In the genomic region with DNA sequence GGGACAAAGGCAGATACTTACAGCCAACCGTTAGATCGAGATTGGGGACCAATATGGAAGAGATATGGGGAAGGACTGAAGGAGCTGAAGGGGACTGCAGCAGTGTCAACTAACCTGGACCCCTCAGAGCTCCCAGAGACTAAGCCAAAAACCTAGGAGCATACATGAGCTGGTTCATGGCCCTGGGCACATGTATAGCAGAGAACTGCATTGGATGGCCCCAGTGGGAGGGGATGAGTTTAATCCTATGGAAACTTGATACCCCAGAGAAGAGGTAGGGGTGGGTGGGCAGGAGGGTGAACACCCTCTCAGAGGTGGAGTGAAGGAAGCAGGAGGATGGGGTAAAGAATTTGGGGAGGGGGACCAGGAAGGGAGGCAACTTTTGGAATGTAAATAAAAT, we compare ENCODE assay signal across 28 mouse cellular contexts. TPM values are rescaled to one million over a fixed set of nuclear protein-coding genes. Genes with fewer than 3 reads are reported as not detected.
A peak's percentile ranks its signal among the peaks of the same experiment; 100 is the strongest.
DNase-seq lines count a peak whose midpoint lies in the region; ATAC-seq and TF ChIP-seq lines count a peak whose summit lies in the region.
"Had no signal": no experiment of that assay in that cellular context is flagged by ENCODE, and none has a peak within 500 bp of the region (broad histone marks: within the 10 kb centered on the region; RNA-seq: fewer than 3 reads in every experiment).

No protein-coding gene starts in this region.

- H3K4me3 ChIP-seq in E14TG2a.4 (replicated peaks; ENCODE audit: low read length) (0 out of 2 replicates have a peak overlapping the region, but pooled peaks have one; percentile 14), ES-Bruce4 (ENCODE audit: low read depth, low read length) (no peak overlapping the region), ES-E14 (ENCODE audit: insufficient read depth in 1 of 2, low read depth in 1 of 2, low read length in 2 of 2, poor library complexity in 1 of 2, severe bottlenecking in 1 of 2) (no peak overlapping the region)
- H3K4me3 ChIP-seq: embryonic facial prominence, embryonic 13.5 days; embryonic facial prominence, embryonic 15.5 days; erythroblast, embryonic 14.5 days; forebrain, embryonic 10.5 days; forebrain, embryonic 12.5 days had no signal

- no peak for TF ChIP-seq CTCF in E14TG2a.4 (conservative IDR thresholded peaks at IDR 0.05; ENCODE audit: low read length)
- TF ChIP-seq CTCF in ES-Bruce4 (IDR thresholded peaks at IDR 0.05; ENCODE audit: low read depth, low read length), result no peak

- TF ChIP-seq EP300 in ES-Bruce4 (IDR thresholded peaks at IDR 0.05; ENCODE audit: insufficient read depth, low read depth, low read length), result no peak

- H3K27ac ChIP-seq in ES-Bruce4 (ENCODE audit: insufficient read depth, low read length) (peak overlapping the region; percentile 58), ES-E14 (ENCODE audit: insufficient read depth, low read depth, low read length, poor library complexity, severe bottlenecking) (peak overlapping the region; percentile 69; the same call in 1 of the 2 replicates)
- H3K27ac ChIP-seq: embryonic facial prominence, embryonic 13.5 days; embryonic facial prominence, embryonic 15.5 days; forebrain, embryonic 10.5 days; forebrain, embryonic 12.5 days had no signal

- in situ Hi-C loops in ES-E14 (cut with MboI; ENCODE audit: low sequenced_read_pairs in 2 of 2, unreplicated experiment in 2 of 2), result no loop called here

- H3K27me3 ChIP-seq in E14TG2a.4 (ENCODE audit: insufficient read depth, low read length) (no peaks in the 10 kb centered on the region), ES-Bruce4 (ENCODE audit: control insufficient read depth, insufficient read depth, low read length, poor library complexity, severe bottlenecking) (no peaks in the 10 kb centered on the region)
- H3K27me3 ChIP-seq: embryonic facial prominence, embryonic 13.5 days; embryonic facial prominence, embryonic 15.5 days; forebrain, embryonic 12.5 days had no signal

- TF ChIP-seq POLR2A in ES-Bruce4 (IDR thresholded peaks at IDR 0.05; ENCODE audit: insufficient read depth, low read length), result no peak

- DNase-seq in ES-E14 (ENCODE audit: low read depth, low spot score), result no peak
- no peak for DNase-seq in spleen, postnatal 14 days (ENCODE audit: low spot score in 2 of 2)
- no peak for DNase-seq in cerebellum, adult 8-10 months
- DNase-seq: adrenal gland, adult 8-10 months; adrenal gland, postnatal 14 days; adrenal gland, postnatal 36 days; cerebellum, adult 11-12 months; cerebellum, adult 2 months; cerebellum, adult 9-11 months; cerebellum, postnatal 14 days; cerebellum, postnatal 36 days; embryo, embryonic 11 days had no signal

- no peak for ATAC-seq in frontal cortex, adult (ENCODE audit: low TSS enrichment)
- ATAC-seq: activated CD4-positive, CD25-positive, alpha-beta regulatory T cell, adult 4 months; forebrain, embryonic 14.5 days; forebrain, embryonic 16.5 days had no signal

- H3K9me3 ChIP-seq in E14TG2a.4 (ENCODE audit: low read length) (no peaks in the 10 kb centered on the region), ES-Bruce4 (replicated peaks; ENCODE audit: control insufficient read depth, insufficient read depth, low read length, poor library complexity, severe bottlenecking) (no peaks in the 10 kb centered on the region), ES-E14 (ENCODE audit: control insufficient read depth, insufficient read depth, low read depth, low read length) (no peaks in the 10 kb centered on the region)
- H3K9me3 ChIP-seq: embryonic facial prominence, embryonic 13.5 days; embryonic facial prominence, embryonic 15.5 days; forebrain, embryonic 10.5 days; forebrain, embryonic 12.5 days had no signal

- H3K9ac ChIP-seq in ES-Bruce4 (ENCODE audit: low read depth, poor library complexity, severe bottlenecking) (no peak overlapping the region), ES-E14 (ENCODE audit: insufficient read depth, low read depth, low read length, poor library complexity, severe bottlenecking) (no peak overlapping the region)
- H3K9ac ChIP-seq: embryonic facial prominence, embryonic 13.5 days; embryonic facial prominence, embryonic 15.5 days; forebrain, embryonic 12.5 days had no signal

- H3K36me3 ChIP-seq in E14TG2a.4 (ENCODE audit: insufficient read depth, low read length) (no peaks in the 10 kb centered on the region), ES-Bruce4 (ENCODE audit: control insufficient read depth, insufficient read depth, low read length, poor library complexity, severe bottlenecking) (no peaks in the 10 kb centered on the region), ES-E14 (ENCODE audit: control insufficient read depth, insufficient read depth, low read length, poor library complexity, severe bottlenecking) (no peaks in the 10 kb centered on the region)
- H3K36me3 ChIP-seq: embryonic facial prominence, embryonic 13.5 days; embryonic facial prominence, embryonic 15.5 days; forebrain, embryonic 10.5 days; forebrain, embryonic 12.5 days had no signal

- H3K4me1 ChIP-seq in E14TG2a.4 (replicated peaks; ENCODE audit: low read depth, low read length) (peaks cover 48% of the 10 kb centered on the region), ES-Bruce4 (ENCODE audit: control insufficient read depth, insufficient read depth, low read length) (peaks cover 4% of the 10 kb centered on the region), ES-E14 (ENCODE audit: control insufficient read depth in 2 of 2, insufficient read depth in 2 of 2, low read length in 2 of 2, poor library complexity in 1 of 2) (peaks cover 7 to 11% of the 10 kb centered on the region in 2 experiments; a peak in 3 of 4 replicates)
- H3K4me1 ChIP-seq: embryonic facial prominence, embryonic 13.5 days; embryonic facial prominence, embryonic 15.5 days; forebrain, embryonic 10.5 days; forebrain, embryonic 12.5 days had no signal

TF ChIP-seq in ES-E14, 5 proteins besides CTCF, POLR2A, EP300 and RAD21:
- no peak for TF ChIP-seq HCFC1 (IDR thresholded peaks at IDR 0.05; ENCODE audit: borderline replicate concordance, insufficient read depth, low read length)
- TF ChIP-seq MAFK (IDR thresholded peaks at IDR 0.05; ENCODE audit: insufficient read depth, low read depth, low read length), result no peak
- no peak for TF ChIP-seq CHD2 (IDR thresholded peaks at IDR 0.05; ENCODE audit: low read depth, low read length)
- no peak for TF ChIP-seq ZC3H11A (IDR thresholded peaks at IDR 0.05; ENCODE audit: borderline replicate concordance, low read depth, low read length)
- no peak for TF ChIP-seq ZNF384 (IDR thresholded peaks at IDR 0.05; ENCODE audit: low read depth, low read length)

RNA-seq across cellular contexts. Expression of a gene that starts 34.7 kb away (rescaled TPM):
- polyA plus RNA-seq in ES-Bruce4 (2011; ENCODE audit: insufficient read depth, insufficient read length, low read depth, missing spikeins), result not detected in 2 replicates
- total RNA-seq in ES-E14 (2012; rRNA removed), result 2.1 and 2.5 TPM in 2 replicates
- total RNA-seq: adrenal gland, adult 18-20 months; adrenal gland, adult 8-10 months; adrenal gland, postnatal 14 days; adrenal gland, postnatal 36 days; common myeloid progenitor, adult 5-6 weeks; MEL had no signal
- polyA plus RNA-seq: C2C12; embryonic facial prominence, embryonic 11.5 days; erythroblast, embryonic 14.5 days; forebrain, embryonic 10.5 days; forebrain, embryonic 12.5 days; forebrain, embryonic 14.5 days; forebrain, embryonic 16.5 days had no signal
